Mouse (Mus musculus) stomach, postnatal 0 days (tissue): Measurements from ENCODE around the gene Brf1. TPM values are rescaled to one million over a fixed set of nuclear protein-coding genes. Genes with fewer than 3 reads are reported as not detected.

ENCODE experiments used
- ATAC-seq: fragments of 200-750 bp; cut with Nextera tagmentation; 2 replicates; pipeline ENCODE4 v1.8.0; 2017; ENCODE audit not compliant: low FRiP score, low TSS enrichment
- DNase-seq: peaks from one replicate; pipeline ENCODE4 v3.0.0-alpha.2; 2016; ENCODE audit warnings: low spot score
- H3K27ac ChIP-seq: fragments of 300-500 bp; sonication (generic); replicated peaks from 2 replicates; pipeline ENCODE4 v1.5.1; 2014; ENCODE audit warnings: mild to moderate bottlenecking, control low read depth
- H3K27me3 ChIP-seq: fragments of 300-500 bp; sonication (generic); 2 replicates; pipeline ENCODE4 v1.6.1; 2014; ENCODE audit warnings: low read length; ENCODE audit not compliant: control insufficient read depth, insufficient read depth
- H3K36me3 ChIP-seq: fragments of 300-500 bp; sonication (generic); 2 replicates; pipeline ENCODE4 v1.6.1; 2014; ENCODE audit warnings: low read length, mixed read lengths; ENCODE audit not compliant: control insufficient read depth, insufficient read depth
- H3K4me1 ChIP-seq: fragments of 300-500 bp; sonication (generic); replicated peaks from 2 replicates; pipeline ENCODE4 v1.6.1; 2014; ENCODE audit warnings: antibody characterized with exemption; ENCODE audit not compliant: control insufficient read depth, insufficient read depth
- H3K4me2 ChIP-seq: fragments of 300-500 bp; sonication (generic); replicated peaks from 2 replicates; pipeline ENCODE4 v1.6.1; 2014; ENCODE audit warnings: low read depth, mild to moderate bottlenecking, control low read depth, moderate library complexity
- H3K4me3 ChIP-seq: fragments of 300-500 bp; sonication (generic); 2 replicates; pipeline ENCODE4 v1.5.1; 2014; ENCODE audit warnings: low read depth, low read length, control low read depth
- H3K9ac ChIP-seq: fragments of 300-500 bp; sonication (generic); 2 replicates; pipeline ENCODE4 v1.6.1; 2014; ENCODE audit warnings: mild to moderate bottlenecking, low read length, control low read depth, mixed read lengths
- H3K9me3 ChIP-seq: fragments of 300-500 bp; sonication (generic); 2 replicates; pipeline ENCODE4 v1.6.1; 2016; ENCODE audit warnings: low read length; ENCODE audit not compliant: control insufficient read depth
- CTCF ChIP-seq: IDR thresholded peaks from 2 replicates; pipeline ENCODE4 v1.5.1; 2016; ENCODE audit warnings: antibody characterized with exemption, low read depth, mild to moderate bottlenecking, moderate library complexity
- EP300 ChIP-seq: optimal IDR thresholded peaks from 2 replicates; pipeline ENCODE3; 2016; ENCODE audit warnings: antibody characterized with exemption
- WGBS: fragments of 180-500 bp; shearing (Covaris S2); extraction: QIAGEN DNeasy Blood & Tissue Kit; methylation state at CpG from one replicate; pipeline ENCODE4 v1.1.7; 2014; 5-methylcytosine and 5-hydroxymethylcytosine counted together
- polyA plus RNA-seq: library from polyadenylated mRNA; unstranded; fragments of >200 nt; fragmentation: Nextera tagmentation; extraction: Ambion mirVana; gene quantifications from 2 replicates; pipeline ENCODE4 v1.2.1, GENCODE M21; 2015

Brf1 gene
- polyA plus RNA-seq, 1 experiment from 2014 or later = 22.3 TPM

DNA sequence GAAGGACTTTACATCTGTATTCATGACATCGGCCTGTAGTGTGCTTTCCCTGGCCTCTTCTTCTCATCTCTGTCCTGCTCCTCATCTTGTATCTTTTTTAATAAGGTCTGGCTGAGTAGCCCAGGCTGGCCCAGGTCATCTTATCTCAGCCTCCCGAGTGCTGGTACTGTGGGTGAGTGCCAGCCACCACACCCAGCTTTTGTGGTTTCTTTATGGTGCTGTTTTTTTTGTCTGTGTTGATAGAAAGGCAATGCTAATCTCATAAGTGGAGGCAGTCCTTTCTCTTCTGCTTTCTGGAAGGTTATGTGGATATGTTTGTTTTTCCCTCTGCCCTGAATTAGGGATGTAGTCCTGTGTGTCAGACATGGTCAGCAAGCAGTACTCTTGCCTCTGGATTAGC, 42.0 kb upstream of the Brf1 start:
- TF ChIP-seq CTCF (no peak), EP300 (no peak)
- no peaks in the 10 kb centered on the region for H3K9me3 ChIP-seq
- peaks cover 5% of the 10 kb centered on the region; the same call in 1 of the 2 replicates for H3K36me3 ChIP-seq
- H3K27ac ChIP-seq = no peak overlapping the region
- no peaks in the 10 kb centered on the region for H3K27me3 ChIP-seq
- no peaks in the 10 kb centered on the region for H3K4me1 ChIP-seq
- ATAC-seq (no peak), DNase-seq (no peak)
- no peak overlapping the region for H3K4me3 ChIP-seq
- 63% methylated on average over 2 of the region's 2 CpGs for WGBS
- H3K9ac ChIP-seq = no peak overlapping the region
- H3K4me2 ChIP-seq = no peak overlapping the region

GRCm38 (mm10) chr12:113041481-113042439, 41.3 kb upstream of the Brf1 start:
- Histone ChIP-seq H3K27ac (0 out of 2 replicates have a peak overlapping the region, but pooled peaks have one; percentile 13), H3K4me1 (no peaks in the 10 kb centered on the region), H3K4me3 (no peak overlapping the region), H3K9me3 (no peaks in the 10 kb centered on the region), H3K9ac (no peak overlapping the region), H3K36me3 (no peaks in the 10 kb centered on the region), H3K4me2 (no peak overlapping the region), H3K27me3 (no peaks in the 10 kb centered on the region)
- TF ChIP-seq EP300 (no peak), CTCF (no peak)
- DNase-seq (no peak), ATAC-seq (no peak)
- WGBS = 62% methylated on average over 14 of the region's 15 CpGs

DNA sequence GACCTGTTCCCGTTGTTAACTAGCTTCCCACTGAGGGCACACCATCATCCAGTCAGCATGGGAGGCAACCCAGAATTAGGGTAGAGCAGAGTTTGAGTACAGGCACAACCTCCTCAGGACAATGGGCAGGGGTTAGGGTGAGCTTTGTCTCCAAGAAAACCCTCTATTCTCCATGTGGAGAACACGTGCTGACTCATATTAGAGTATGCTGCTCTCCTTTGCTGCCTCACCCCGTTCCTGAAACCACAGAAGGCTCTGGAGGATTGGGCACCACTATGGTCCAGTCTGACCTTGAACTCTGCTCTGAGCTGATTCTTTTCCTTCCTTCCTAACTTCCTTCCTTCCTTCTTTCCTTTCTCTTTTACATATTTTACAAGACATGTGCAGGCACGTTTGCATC, 37.9 kb upstream of the Brf1 start:
- Histone ChIP-seq H3K9me3 (no peaks in the 10 kb centered on the region), H3K4me2 (no peak overlapping the region), H3K9ac (no peak overlapping the region), H3K4me1 (no peaks in the 10 kb centered on the region), H3K27ac (no peak overlapping the region), H3K4me3 (no peak overlapping the region), H3K36me3 (no peaks in the 10 kb centered on the region), H3K27me3 (no peaks in the 10 kb centered on the region)
- ATAC-seq = no peak
- no peak for DNase-seq
- whole genome bisulfite sequencing = 86% methylated on average over 4 of the region's 4 CpGs
- no peak for TF ChIP-seq EP300
- no peak for TF ChIP-seq CTCF

DNA sequence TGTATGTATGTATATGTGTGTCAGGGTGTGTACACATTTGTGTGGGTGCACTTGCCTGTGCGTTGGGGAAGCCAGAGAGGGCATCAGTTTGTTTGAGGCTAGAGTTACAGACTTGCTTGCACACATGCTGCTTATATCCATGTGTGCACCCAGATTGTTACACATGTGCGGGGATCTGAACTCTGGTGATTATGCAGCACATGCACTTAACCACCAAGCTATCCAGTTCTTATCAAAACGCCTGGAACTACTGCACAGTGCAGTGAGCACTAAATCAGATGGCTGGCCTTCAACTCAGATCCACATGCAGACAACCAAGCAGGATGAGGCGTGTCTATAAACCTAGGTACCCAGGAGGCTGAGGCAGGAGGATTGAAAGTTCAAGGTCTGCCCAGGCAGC, 36.5 kb upstream of the Brf1 start:
- H3K27me3 ChIP-seq = no peaks in the 10 kb centered on the region
- WGBS = 83% methylated on average over 4 of the region's 4 CpGs
- ATAC-seq = no peak

GRCm38 (mm10) chr12:113035093-113035492, 34.6 kb upstream of the Brf1 start:
- Histone ChIP-seq H3K4me3 (no peak overlapping the region), H3K9me3 (no peaks in the 10 kb centered on the region), H3K27me3 (no peaks in the 10 kb centered on the region), H3K27ac (no peak overlapping the region), H3K9ac (no peak overlapping the region), H3K4me2 (no peak overlapping the region), H3K4me1 (no peaks in the 10 kb centered on the region), H3K36me3 (no peaks in the 10 kb centered on the region)
- DNase-seq (no peak), ATAC-seq (no peak)
- TF ChIP-seq EP300 (no peak), CTCF (no peak)
- WGBS = 74% methylated on average over 2 of the region's 2 CpGs

More for the DNA sequence above, 36.5 kb upstream of the Brf1 start:
- Histone ChIP-seq H3K4me2 (no peak overlapping the region), H3K27ac (no peak overlapping the region), H3K4me3 (no peak overlapping the region), H3K36me3 (no peaks in the 10 kb centered on the region), H3K9me3 (no peaks in the 10 kb centered on the region), H3K9ac (no peak overlapping the region), H3K4me1 (no peaks in the 10 kb centered on the region)
- TF ChIP-seq EP300 (no peak), CTCF (no peak)
- DNase-seq = no peak
